Mouse (Mus musculus): ENCODE data around the gene Zp3. TPM values are rescaled to one million over a fixed set of nuclear protein-coding genes. Genes with fewer than 3 reads are reported as not detected.

The Zp3 gene
- polyA plus RNA-seq, 1 experiment = not detected

DNA sequence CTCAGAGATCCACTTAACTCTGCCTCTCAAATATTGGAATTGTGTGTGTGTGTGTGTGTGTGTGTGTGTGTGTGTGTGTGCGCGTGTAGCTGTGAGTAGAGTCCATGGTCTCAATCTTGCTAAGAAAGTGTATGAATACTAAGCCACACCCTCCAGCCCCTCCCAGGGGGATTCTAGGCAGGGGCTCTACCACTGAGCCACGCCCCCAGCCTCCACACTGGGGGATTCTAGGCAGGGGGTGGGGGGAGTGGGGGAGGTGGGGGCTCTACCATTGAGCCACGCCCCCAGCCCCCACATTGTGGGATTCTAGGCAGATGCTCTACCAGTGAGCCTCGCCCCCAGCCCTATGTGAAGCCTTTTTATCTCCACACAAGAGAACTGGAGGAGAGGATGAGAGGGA is 33.3 kb upstream of the Zp3 start:
- Histone ChIP-seq H3K4me3 (ENCODE audit: insufficient read depth, poor library complexity, severe bottlenecking) (no peak overlapping the region), H3ac (ENCODE audit: control insufficient read depth, insufficient read length, low read depth) (no peak overlapping the region), H3K79me2 (ENCODE audit: control insufficient read depth, insufficient read depth) (no peaks in the 10 kb centered on the region), H3K79me3 (ENCODE audit: low read depth) (no peaks in the 10 kb centered on the region), H3K27me3 (ENCODE audit: control insufficient read depth, insufficient read depth, insufficient read length) (no peaks in the 10 kb centered on the region), H3K36me3 (ENCODE audit: control insufficient read depth, insufficient read depth) (no peaks in the 10 kb centered on the region)
- TF ChIP-seq FOSL1 (IDR thresholded peaks at IDR 0.05; ENCODE audit: insufficient read depth, low read length, poor library complexity, severe bottlenecking) = no peak
- no peak for TF ChIP-seq MAX (IDR thresholded peaks at IDR 0.05)
- TF ChIP-seq CTCF (IDR thresholded peaks at IDR 0.05; ENCODE audit: control insufficient read depth, insufficient read depth, insufficient read length) = no peak
- no peak for TF ChIP-seq USF1 (IDR thresholded peaks at IDR 0.05; ENCODE audit: low read depth)
- TF ChIP-seq MYOG (IDR thresholded peaks at IDR 0.05; ENCODE audit: control insufficient read depth, extremely low read depth, insufficient read length) = no peak
- no peak for TF ChIP-seq CEBPB (IDR thresholded peaks at IDR 0.05; ENCODE audit: low read depth)
- no peak for TF ChIP-seq MYOD1 (IDR thresholded peaks at IDR 0.05; ENCODE audit: control insufficient read depth, insufficient read length, low read depth)

GRCm38 (mm10) chr5:135950710-135951412 is 29.0 kb upstream of the Zp3 start:
- no peak for TF ChIP-seq CTCF (IDR thresholded peaks at IDR 0.05; ENCODE audit: control insufficient read depth, insufficient read depth, insufficient read length)
- TF ChIP-seq MAX (IDR thresholded peaks at IDR 0.05) = no peak
- TF ChIP-seq CEBPB (IDR thresholded peaks at IDR 0.05; ENCODE audit: low read depth) = no peak
- no peak for TF ChIP-seq FOSL1 (IDR thresholded peaks at IDR 0.05; ENCODE audit: insufficient read depth, low read length, poor library complexity, severe bottlenecking)
- TF ChIP-seq MYOG (IDR thresholded peaks at IDR 0.05; ENCODE audit: control insufficient read depth, extremely low read depth, insufficient read length) = no peak
- no peak for TF ChIP-seq USF1 (IDR thresholded peaks at IDR 0.05; ENCODE audit: low read depth)
- TF ChIP-seq MYOD1 (IDR thresholded peaks at IDR 0.05; ENCODE audit: control insufficient read depth, insufficient read length, low read depth) = no peak
- Histone ChIP-seq H3K36me3 (ENCODE audit: control insufficient read depth, insufficient read depth) (no peaks in the 10 kb centered on the region), H3K4me3 (ENCODE audit: insufficient read depth, poor library complexity, severe bottlenecking) (no peak overlapping the region), H3K79me2 (ENCODE audit: control insufficient read depth, insufficient read depth) (no peaks in the 10 kb centered on the region), H3K79me3 (ENCODE audit: low read depth) (no peaks in the 10 kb centered on the region), H3K27me3 (ENCODE audit: control insufficient read depth, insufficient read depth, insufficient read length) (no peaks in the 10 kb centered on the region), H3ac (ENCODE audit: control insufficient read depth, insufficient read length, low read depth) (no peak overlapping the region)

- TF ChIP-seq CEBPB (IDR thresholded peaks at IDR 0.05; ENCODE audit: low read depth) = no peak
- TF ChIP-seq MYOG (IDR thresholded peaks at IDR 0.05; ENCODE audit: control insufficient read depth, extremely low read depth, insufficient read length) = no peak
Observed at GRCm38 (mm10) chr5:135951660-135952059, 28.2 kb upstream of the Zp3 start.

DNA sequence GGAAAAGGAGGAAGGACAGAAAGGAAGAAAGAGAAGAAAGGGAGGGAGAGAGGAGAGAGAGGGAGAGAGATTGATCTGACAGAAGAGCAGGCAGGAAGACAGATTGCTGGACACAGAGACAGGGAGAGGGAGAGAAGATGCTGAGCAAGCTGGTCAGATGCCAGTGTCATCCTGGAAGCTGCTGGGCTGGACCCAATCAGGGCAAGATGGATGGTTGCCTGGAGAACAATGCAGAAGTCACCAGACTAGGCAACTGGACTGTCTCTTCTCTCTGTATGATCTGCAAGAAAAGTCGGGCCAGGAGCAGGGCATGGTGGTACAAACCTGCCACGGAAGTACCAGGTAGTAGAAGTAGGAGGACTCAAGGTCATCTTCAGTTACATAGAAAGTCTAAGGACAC is 27.1 kb upstream of the Zp3 start:
- Histone ChIP-seq H3K27me3 (ENCODE audit: control insufficient read depth, insufficient read depth, insufficient read length) (no peaks in the 10 kb centered on the region), H3ac (ENCODE audit: control insufficient read depth, insufficient read length, low read depth) (no peak overlapping the region), H3K79me2 (ENCODE audit: control insufficient read depth, insufficient read depth) (no peaks in the 10 kb centered on the region), H3K4me3 (ENCODE audit: insufficient read depth, poor library complexity, severe bottlenecking) (no peak overlapping the region), H3K79me3 (ENCODE audit: low read depth) (no peaks in the 10 kb centered on the region), H3K36me3 (ENCODE audit: control insufficient read depth, insufficient read depth) (no peaks in the 10 kb centered on the region)
- TF ChIP-seq MAX (IDR thresholded peaks at IDR 0.05) = no peak
- no peak for TF ChIP-seq MYOG (IDR thresholded peaks at IDR 0.05; ENCODE audit: control insufficient read depth, extremely low read depth, insufficient read length)
- TF ChIP-seq FOSL1 (IDR thresholded peaks at IDR 0.05; ENCODE audit: insufficient read depth, low read length, poor library complexity, severe bottlenecking) = no peak
- TF ChIP-seq MYOD1 (IDR thresholded peaks at IDR 0.05; ENCODE audit: control insufficient read depth, insufficient read length, low read depth) = no peak
- TF ChIP-seq CTCF (IDR thresholded peaks at IDR 0.05; ENCODE audit: control insufficient read depth, insufficient read depth, insufficient read length) = no peak
- no peak for TF ChIP-seq CEBPB (IDR thresholded peaks at IDR 0.05; ENCODE audit: low read depth)
- TF ChIP-seq USF1 (IDR thresholded peaks at IDR 0.05; ENCODE audit: low read depth) = no peak

More at GRCm38 (mm10) chr5:135951660-135952059, 28.2 kb upstream of the Zp3 start:
- Histone ChIP-seq H3K79me2 (ENCODE audit: control insufficient read depth, insufficient read depth) (no peaks in the 10 kb centered on the region), H3ac (ENCODE audit: control insufficient read depth, insufficient read length, low read depth) (no peak overlapping the region), H3K36me3 (ENCODE audit: control insufficient read depth, insufficient read depth) (no peaks in the 10 kb centered on the region), H3K4me3 (ENCODE audit: insufficient read depth, poor library complexity, severe bottlenecking) (no peak overlapping the region), H3K27me3 (ENCODE audit: control insufficient read depth, insufficient read depth, insufficient read length) (no peaks in the 10 kb centered on the region), H3K79me3 (ENCODE audit: low read depth) (no peaks in the 10 kb centered on the region)

DNA sequence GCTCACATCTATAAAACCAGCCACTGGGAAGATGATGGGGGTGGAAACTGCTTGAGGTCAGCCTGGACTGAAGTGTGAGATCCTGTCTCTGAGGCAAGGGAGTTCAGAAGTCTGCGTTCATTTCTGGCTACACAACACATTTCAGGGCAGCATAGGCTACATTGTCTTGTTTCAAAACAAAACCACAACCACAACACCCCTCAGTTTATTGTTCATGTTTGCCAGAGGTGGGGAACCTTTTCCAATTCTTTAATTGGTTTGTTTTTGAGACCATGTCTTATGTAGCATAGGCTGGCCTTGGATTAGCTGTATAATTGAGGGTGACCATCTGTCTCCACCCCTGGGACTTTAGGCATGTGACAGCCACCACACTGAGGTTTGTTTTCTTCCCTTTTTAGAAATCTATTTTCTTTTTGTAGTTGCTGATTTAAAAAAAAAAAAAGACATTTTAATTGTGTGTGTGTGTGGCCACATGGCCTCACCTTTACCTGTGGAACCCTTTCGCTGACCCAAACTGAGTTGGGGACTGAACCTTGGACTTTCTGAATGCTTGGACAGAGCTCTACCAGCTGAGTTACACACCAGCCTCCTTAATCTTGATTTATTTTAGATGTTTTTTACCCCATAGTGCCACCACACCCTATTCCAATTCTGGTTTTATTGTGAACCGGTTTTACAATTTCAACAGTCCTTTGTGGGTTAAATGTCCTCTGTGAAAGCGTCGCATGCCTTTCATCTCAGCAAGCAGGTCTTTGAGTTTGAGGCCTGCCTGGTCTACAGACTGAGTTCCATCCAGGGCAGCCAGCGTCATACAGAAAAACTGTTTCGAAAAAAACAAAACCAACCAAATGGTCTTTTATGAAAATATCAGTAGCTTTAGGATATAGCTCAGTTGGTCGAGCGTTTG is 23.3 kb upstream of the Zp3 start:
- no peaks in the 10 kb centered on the region for H3K27me3 ChIP-seq (ENCODE audit: control insufficient read depth, insufficient read depth, insufficient read length)
- H3ac ChIP-seq (ENCODE audit: control insufficient read depth, insufficient read length, low read depth) = no peak overlapping the region
- H3K36me3 ChIP-seq (ENCODE audit: control insufficient read depth, insufficient read depth) = no peaks in the 10 kb centered on the region
- no peaks in the 10 kb centered on the region for H3K79me3 ChIP-seq (ENCODE audit: low read depth)
- no peak overlapping the region for H3K4me3 ChIP-seq (ENCODE audit: insufficient read depth, poor library complexity, severe bottlenecking)
- peaks cover 7% of the 10 kb centered on the region for H3K79me2 ChIP-seq (ENCODE audit: control insufficient read depth, insufficient read depth)
- TF ChIP-seq USF1 (IDR thresholded peaks at IDR 0.05; ENCODE audit: low read depth) (no peak), CEBPB (IDR thresholded peaks at IDR 0.05; ENCODE audit: low read depth) (no peak), FOSL1 (IDR thresholded peaks at IDR 0.05; ENCODE audit: insufficient read depth, low read length, poor library complexity, severe bottlenecking) (no peak), MYOG (IDR thresholded peaks at IDR 0.05; ENCODE audit: control insufficient read depth, extremely low read depth, insufficient read length) (no peak), CTCF (IDR thresholded peaks at IDR 0.05; ENCODE audit: control insufficient read depth, insufficient read depth, insufficient read length) (no peak), MYOD1 (IDR thresholded peaks at IDR 0.05; ENCODE audit: control insufficient read depth, insufficient read length, low read depth) (no peak), MAX (IDR thresholded peaks at IDR 0.05) (no peak)
